ENCODE assay signal across 27 mouse cellular contexts in genomic region chr13:89600466-89600865, GRCm38 (mm10).
DNase-seq lines count a peak whose midpoint lies in the region; ATAC-seq and TF ChIP-seq lines count a peak whose summit lies in the region.
"Had no signal": no experiment of that assay in that cellular context is flagged by ENCODE, and none has a peak within 500 bp of the region (broad histone marks: within the 10 kb centered on the region; RNA-seq: fewer than 3 reads in every experiment).

No protein-coding gene starts in this region.

- H3K36me3 ChIP-seq in CH12.LX (replicated peaks in 1 of 2; ENCODE audit: control insufficient read depth in 1 of 2, insufficient read depth in 1 of 2, low read length in 1 of 2), result no peaks in the 10 kb centered on the region
- no peaks in the 10 kb centered on the region for H3K36me3 ChIP-seq in intestine, embryonic 15.5 days
- H3K36me3 ChIP-seq: embryonic facial prominence, embryonic 13.5 days; heart, embryonic 10.5 days; hindbrain, embryonic 15.5 days; limb, embryonic 15.5 days; midbrain, embryonic 13.5 days had no signal

- dilution Hi-C loops in CH12.LX (cut with MboI; ENCODE audit: extremely low pct_ligation_motif_present, extremely low pct_unique_long_range_greater_than_20kb, low sequenced_read_pairs), result no loop called here

- no peak for TF ChIP-seq POLR2A in CH12.LX (IDR thresholded peaks at IDR 0.05; ENCODE audit: low read depth, low read length)

- H3K4me1 ChIP-seq in CH12.LX (ENCODE audit: control insufficient read depth in 1 of 2, insufficient read depth in 2 of 2), result peaks cover 4 to 23% of the 10 kb centered on the region in 2 experiments; a peak in 3 of 4 replicates
- H3K4me1 ChIP-seq in intestine, embryonic 15.5 days (replicated peaks), result no peaks in the 10 kb centered on the region
- H3K4me1 ChIP-seq: embryonic facial prominence, embryonic 13.5 days; forebrain, embryonic 13.5 days; heart, embryonic 10.5 days; hindbrain, embryonic 15.5 days; limb, embryonic 15.5 days; megakaryocyte, embryonic 14.5 days; midbrain, embryonic 13.5 days had no signal

- in situ Hi-C loops in CH12.LX (cut with MboI; ENCODE audit: low pct_ligation_motif_present, low pct_unique_long_range_greater_than_20kb, low sequenced_read_pairs), result no loop called here

- no peak overlapping the region for H3K4me3 ChIP-seq in CH12.LX (replicated peaks in 1 of 3; ENCODE audit: low read depth in 2 of 3, low read length in 2 of 3, poor library complexity in 1 of 3)
- no peak overlapping the region for H3K4me3 ChIP-seq in intestine, embryonic 15.5 days (replicated peaks)
- H3K4me3 ChIP-seq: embryonic facial prominence, embryonic 13.5 days; forebrain, embryonic 13.5 days; gastrocnemius, adult 2 months; heart, embryonic 10.5 days; hindbrain, embryonic 15.5 days; left cerebral cortex, adult 2 months; limb, embryonic 15.5 days; megakaryocyte, embryonic 14.5 days; midbrain, embryonic 13.5 days had no signal

- peak; percentile 7; the same call in 1 of the 2 replicates for TF ChIP-seq EP300 in CH12.LX (IDR thresholded peaks at IDR 0.05; ENCODE audit: low read length)

- H3K27me3 ChIP-seq in CH12.LX (replicated peaks), result no peaks in the 10 kb centered on the region
- no peaks in the 10 kb centered on the region for H3K27me3 ChIP-seq in intestine, embryonic 15.5 days (replicated peaks)
- H3K27me3 ChIP-seq: embryonic facial prominence, embryonic 13.5 days; forebrain, embryonic 13.5 days; hindbrain, embryonic 15.5 days; limb, embryonic 15.5 days; megakaryocyte, embryonic 14.5 days had no signal

- WGBS in intestine, embryonic 15.5 days, result 68% methylated on average over 7 of the region's 7 CpGs

- H3K9ac ChIP-seq in CH12.LX (ENCODE audit: insufficient read depth, low read depth), result no peak overlapping the region
- H3K9ac ChIP-seq in intestine, embryonic 15.5 days, result no peak overlapping the region
- H3K9ac ChIP-seq: embryonic facial prominence, embryonic 13.5 days; forebrain, embryonic 13.5 days; hindbrain, embryonic 15.5 days; limb, embryonic 15.5 days; liver, embryonic 14.5 days; lung, embryonic 14.5 days; midbrain, embryonic 13.5 days had no signal

- H3K27ac ChIP-seq in CH12.LX (ENCODE audit: insufficient read depth, low read depth), result no peak overlapping the region
- H3K27ac ChIP-seq in intestine, embryonic 15.5 days, result no peak overlapping the region
- H3K27ac ChIP-seq: embryonic facial prominence, embryonic 13.5 days; forebrain, embryonic 13.5 days; gastrocnemius, adult 2 months; heart, embryonic 10.5 days; hindbrain, embryonic 15.5 days; left cerebral cortex, adult 2 months; limb, embryonic 15.5 days; liver, embryonic 14.5 days; midbrain, embryonic 13.5 days had no signal

- peak overlapping the region; percentile 50 for H3K4me2 ChIP-seq in CH12.LX (ENCODE audit: insufficient read depth, low read depth, poor library complexity, severe bottlenecking)
- H3K4me2 ChIP-seq in intestine, embryonic 15.5 days (replicated peaks), result no peak overlapping the region
- H3K4me2 ChIP-seq: embryonic facial prominence, embryonic 13.5 days; forebrain, embryonic 13.5 days; hindbrain, embryonic 15.5 days; limb, embryonic 15.5 days; lung, embryonic 14.5 days; midbrain, embryonic 13.5 days had no signal

- ATAC-seq in intestine, embryonic 15.5 days, result peak; percentile 58; the same call in 1 of the 2 replicates
- ATAC-seq: forebrain, embryonic 13.5 days; midbrain, embryonic 13.5 days had no signal

- TF ChIP-seq CTCF in CH12.LX (conservative IDR thresholded peaks at IDR 0.05 in 1 of 2, IDR thresholded peaks at IDR 0.05 in 1 of 2; ENCODE audit: low read depth in 2 of 2, low read length in 2 of 2), result no peak

- peak; percentile 41 for DNase-seq in adrenal gland, postnatal 14 days
- DNase-seq in adrenal gland, postnatal 4 days (ENCODE audit: low spot score in 2 of 2), result no peak
- DNase-seq in 416B (ENCODE audit: low read depth) (peak; percentile 49), CH12.LX (ENCODE audit: extremely low read depth) (peak; percentile 75)
- DNase-seq in urinary bladder, postnatal 14 days (ENCODE audit: low spot score), result no peak
- no peak for DNase-seq in frontal cortex, adult 2 months (ENCODE audit: extremely low spot score in 1 of 2, low spot score in 1 of 2)
- DNase-seq: B cell, adult 2 months; cerebellum, adult 11-12 months; cerebellum, postnatal 10 days; gastrocnemius, adult 2 months; heart, postnatal 4 days; kidney, adult 8-10 months; kidney, postnatal 36 days; lung, embryonic 14.5 days; lung, postnatal 36 days; right cerebral cortex, postnatal 25 days; spleen, adult 18-20 months had no signal

- H3K9me3 ChIP-seq in CH12.LX (replicated peaks; ENCODE audit: low read length), result peaks cover 3% of the 10 kb centered on the region
- H3K9me3 ChIP-seq in intestine, embryonic 15.5 days, result no peaks in the 10 kb centered on the region
- H3K9me3 ChIP-seq: embryonic facial prominence, embryonic 13.5 days; forebrain, embryonic 13.5 days; heart, embryonic 10.5 days; hindbrain, embryonic 15.5 days; limb, embryonic 15.5 days; midbrain, embryonic 13.5 days had no signal

- H3K79me2 ChIP-seq in CH12.LX (replicated peaks; ENCODE audit: control insufficient read depth, extremely low read depth, insufficient read depth, poor library complexity, severe bottlenecking), result no peaks in the 10 kb centered on the region

- TF ChIP-seq RAD21 in CH12.LX (IDR thresholded peaks at IDR 0.05; ENCODE audit: low read depth, low read length), result no peak

TF ChIP-seq in CH12.LX, 34 proteins besides CTCF, POLR2A, EP300 and RAD21:
- TF ChIP-seq USF2 (conservative IDR thresholded peaks at IDR 0.05; ENCODE audit: low read depth, low read length), result no peak
- peak; percentile 97 for TF ChIP-seq MAFK (IDR thresholded peaks at IDR 0.05; ENCODE audit: insufficient replicate concordance, low read length)
- TF ChIP-seq ETS1 (conservative IDR thresholded peaks at IDR 0.05; ENCODE audit: low read depth, low read length), result peak; percentile 56
- TF ChIP-seq MEF2A (IDR thresholded peaks at IDR 0.05; ENCODE audit: borderline replicate concordance, low read depth, low read length), result peak; percentile 17; the same call in 1 of the 2 replicates

Comparison
In these comparisons a context has a peak if more than half of its experiments do, and no peak if none do; other contexts are left out.
1. DNase-seq: peak in adrenal gland, postnatal 14 days (single experiment), 416B (single experiment) and CH12.LX (single experiment); none in adrenal gland, postnatal 4 days (0 of 2), urinary bladder, postnatal 14 days (single experiment) and frontal cortex, adult 2 months (0 of 2).